Mouse (Mus musculus) heart, postnatal 0 days (tissue): ENCODE results near the gene Shisa9. TPM values are rescaled to one million over a fixed set of nuclear protein-coding genes. Genes with fewer than 3 reads are reported as not detected.

Source experiments
- ATAC-seq: fragments of 200-750 bp; cut with Nextera tagmentation; 2 replicates; pipeline ENCODE4 v1.8.0; 2017; ENCODE audit warnings: low read depth, moderate number of reproducible peaks, moderate library complexity; ENCODE audit not compliant: insufficient read depth
- DNase-seq: peaks from one replicate; pipeline ENCODE4 v3.0.0-alpha.2; 2016; ENCODE audit warnings: low spot score
- H3K27ac ChIP-seq: fragments of 300-500 bp; sonication (generic); 2 replicates; pipeline ENCODE4 v1.5.1; 2014; ENCODE audit warnings: low read depth, mild to moderate bottlenecking
- H3K27me3 ChIP-seq: fragments of 300-500 bp; sonication (generic); 2 replicates; pipeline ENCODE4 v1.6.1; 2014; ENCODE audit warnings: low read length, mixed read lengths; ENCODE audit not compliant: control insufficient read depth, insufficient read depth
- H3K36me3 ChIP-seq: fragments of 300-500 bp; sonication (generic); replicated peaks from 2 replicates; pipeline ENCODE4 v1.6.1; 2014; ENCODE audit warnings: low read length, mixed read lengths; ENCODE audit not compliant: control insufficient read depth, insufficient read depth
- H3K4me1 ChIP-seq: fragments of 300-500 bp; sonication (generic); 2 replicates; pipeline ENCODE4 v1.6.1; 2014; ENCODE audit warnings: antibody characterized with exemption; ENCODE audit not compliant: control insufficient read depth, insufficient read depth
- H3K4me2 ChIP-seq: fragments of 300-500 bp; sonication (generic); 2 replicates; pipeline ENCODE4 v1.6.1; 2014; ENCODE audit warnings: low read depth, mild to moderate bottlenecking, low read length, moderate library complexity
- H3K4me3 ChIP-seq: fragments of 300-500 bp; sonication (generic); 2 replicates; pipeline ENCODE4 v1.5.1; 2014; ENCODE audit warnings: low read depth, low read length
- H3K9ac ChIP-seq: fragments of 300-500 bp; sonication (generic); replicated peaks from 2 replicates; pipeline ENCODE4 v1.6.1; 2014; ENCODE audit warnings: low read depth, low read length, mixed read lengths
- H3K9me3 ChIP-seq: fragments of 300-500 bp; sonication (generic); replicated peaks from 2 replicates; pipeline ENCODE4 v1.6.1; 2016; ENCODE audit warnings: low read length; ENCODE audit not compliant: control insufficient read depth
- CTCF ChIP-seq: IDR thresholded peaks from 2 replicates; pipeline ENCODE4 v1.5.1; 2016; ENCODE audit warnings: antibody characterized with exemption, control low read depth, low read depth
- EP300 ChIP-seq: IDR thresholded peaks from 2 replicates; pipeline ENCODE4 v1.6.1; 2016; ENCODE audit warnings: antibody characterized with exemption, low read depth
- WGBS: fragments of 180-500 bp; shearing (Covaris S2); extraction: QIAGEN DNeasy Blood & Tissue Kit; methylation state at CpG from one replicate; pipeline ENCODE4 v1.1.7; 2014; 5-methylcytosine and 5-hydroxymethylcytosine counted together
- polyA plus RNA-seq: library from polyadenylated mRNA; unstranded; fragments of >200 nt; fragmentation: Nextera tagmentation; extraction: Ambion mirVana; gene quantifications from 2 replicates; pipeline ENCODE4 v1.2.1, GENCODE M21; 2015
- total RNA-seq: library from RNA; depleted of rRNA; stranded (reverse); fragments of >200 nt; gene quantifications from 2 replicates; pipeline ENCODE4 v1.2.3, GENCODE M21; 2014; ENCODE audit warnings: low replicate concordance

The Shisa9 gene
- total and polyA plus RNA-seq, 2 experiments from 2014 or later, result 0.10 TPM; not detected in 1

GRCm38 (mm10) chr16:12072573-12072972 lies 88.7 kb downstream of the Shisa9 start:
- Histone ChIP-seq H3K9ac (no peak overlapping the region), H3K36me3 (no peaks in the 10 kb centered on the region), H3K4me3 (no peak overlapping the region), H3K4me2 (no peak overlapping the region), H3K27ac (no peak overlapping the region), H3K4me1 (no peaks in the 10 kb centered on the region), H3K9me3 (no peaks in the 10 kb centered on the region), H3K27me3 (no peaks in the 10 kb centered on the region)
- no peak for TF ChIP-seq CTCF
- no peak for TF ChIP-seq EP300
- WGBS, result 70% methylated on average over 5 of the region's 5 CpGs
- DNase-seq (no peak), ATAC-seq (no peak)

- no peaks in the 10 kb centered on the region for H3K27me3 ChIP-seq
- H3K9ac ChIP-seq, result no peak overlapping the region
- no peak overlapping the region for H3K4me3 ChIP-seq
- DNase-seq (no peak), ATAC-seq (no peak)
- H3K36me3 ChIP-seq, result no peaks in the 10 kb centered on the region
- H3K4me2 ChIP-seq, result no peak overlapping the region
- H3K4me1 ChIP-seq, result no peaks in the 10 kb centered on the region
- TF ChIP-seq EP300 (no peak), CTCF (no peak)
- 38% methylated on average over 3 of the region's 3 CpGs for WGBS
- no peak overlapping the region for H3K27ac ChIP-seq
- H3K9me3 ChIP-seq, result no peaks in the 10 kb centered on the region
Measured at GRCm38 (mm10) chr16:12076270-12076669, 92.4 kb downstream of the Shisa9 start.

GRCm38 (mm10) chr16:12076700-12077099 lies 92.8 kb downstream of the Shisa9 start:
- TF ChIP-seq CTCF, result no peak
- TF ChIP-seq EP300, result no peak
- no peak for ATAC-seq

GRCm38 (mm10) chr16:12083082-12083481 lies 99.2 kb downstream of the Shisa9 start:
- no peak for DNase-seq
- H3K27me3 ChIP-seq, result no peaks in the 10 kb centered on the region
- no peak overlapping the region for H3K4me3 ChIP-seq
- 60% methylated on average over 2 of the region's 2 CpGs for WGBS
- H3K27ac ChIP-seq, result no peak overlapping the region
- ATAC-seq, result no peak
- H3K4me1 ChIP-seq, result no peaks in the 10 kb centered on the region
- H3K9me3 ChIP-seq, result no peaks in the 10 kb centered on the region
- TF ChIP-seq EP300 (no peak), CTCF (no peak)
- no peaks in the 10 kb centered on the region for H3K36me3 ChIP-seq
- H3K4me2 ChIP-seq, result no peak overlapping the region
- H3K9ac ChIP-seq, result no peak overlapping the region

More at GRCm38 (mm10) chr16:12076700-12077099, 92.8 kb downstream of the Shisa9 start:
- H3K4me3 ChIP-seq, result no peak overlapping the region
- H3K27me3 ChIP-seq, result no peaks in the 10 kb centered on the region
- WGBS, result 37% methylated on average over 2 of the region's 2 CpGs
- no peaks in the 10 kb centered on the region for H3K9me3 ChIP-seq
- H3K36me3 ChIP-seq, result no peaks in the 10 kb centered on the region
- no peak overlapping the region for H3K9ac ChIP-seq
- no peak overlapping the region for H3K4me2 ChIP-seq
- no peak for DNase-seq
- no peaks in the 10 kb centered on the region for H3K4me1 ChIP-seq
- no peak overlapping the region for H3K27ac ChIP-seq

GRCm38 (mm10) chr16:12090604-12091235 lies 106.8 kb downstream of the Shisa9 start:
- no peak overlapping the region for H3K4me2 ChIP-seq
- ATAC-seq, result no peak
- TF ChIP-seq CTCF, result no peak
- no peak for TF ChIP-seq EP300
- no peak overlapping the region for H3K9ac ChIP-seq
- no peak overlapping the region for H3K4me3 ChIP-seq
- no peaks in the 10 kb centered on the region for H3K27me3 ChIP-seq
- H3K36me3 ChIP-seq, result no peaks in the 10 kb centered on the region
- DNase-seq, result no peak
- H3K4me1 ChIP-seq, result no peaks in the 10 kb centered on the region
- 48% methylated on average over 5 of the region's 5 CpGs for WGBS
- no peak overlapping the region for H3K27ac ChIP-seq
- no peaks in the 10 kb centered on the region for H3K9me3 ChIP-seq

GRCm38 (mm10) chr16:12093253-12093652 lies 109.3 kb downstream of the Shisa9 start:
- no peak overlapping the region for H3K4me3 ChIP-seq
- ATAC-seq (no peak), DNase-seq (no peak)
- no peak for TF ChIP-seq CTCF
- no peak for TF ChIP-seq EP300
- 73% methylated on average over 4 of the region's 4 CpGs for WGBS
- no peaks in the 10 kb centered on the region for H3K9me3 ChIP-seq
- H3K27me3 ChIP-seq, result no peaks in the 10 kb centered on the region
- no peaks in the 10 kb centered on the region for H3K36me3 ChIP-seq
- H3K4me1 ChIP-seq, result no peaks in the 10 kb centered on the region
- no peak overlapping the region for H3K4me2 ChIP-seq
- no peak overlapping the region for H3K9ac ChIP-seq
- H3K27ac ChIP-seq, result no peak overlapping the region
